Mouse (Mus musculus): ENCODE data around the gene Cacna1d. TPM values are rescaled to one million over a fixed set of nuclear protein-coding genes. Genes with fewer than 3 reads are reported as not detected.

Gene Cacna1d
- polyA plus RNA-seq (2016; fragmentation: Nextera tagmentation; extraction: Ambion mirVana) = 2.5 and 2.8 TPM in 2 replicates

- H3K36me3 ChIP-seq = peaks cover 48% of the 10 kb centered on the region
These were observed at the start of gene Cacna1d for GRCm38 (mm10) chr14:30491342-30491741. TSS of gene Cacna1d (minus strand) at chr14:30491455.

GRCm38 (mm10) chr14:30533780-30534450 lies 42.7 kb upstream of the Cacna1d start:
- Histone ChIP-seq H3K27ac (replicated peaks) (no peak overlapping the region), H3K4me1 (peaks cover 11% of the 10 kb centered on the region; the same call in 1 of the 2 replicates), H3K27me3 (no peaks in the 10 kb centered on the region), H3K9ac (replicated peaks) (no peak overlapping the region), H3K4me2 (replicated peaks) (no peak overlapping the region), H3K9me3 (no peaks in the 10 kb centered on the region), H3K36me3 (0 out of 2 replicates have a peak, but pooled peaks cover 3% of the 10 kb centered on the region), H3K4me3 (no peak overlapping the region)
- WGBS = 86% methylated on average over 6 of the region's 6 CpGs
- no peak for ATAC-seq (ENCODE audit: low FRiP score, low read depth)

More at GRCm38 (mm10) chr14:30491342-30491741, at the start of gene Cacna1d:
- Histone ChIP-seq H3K4me3 (no peak within 1 kb of the TSS), H3K27ac (replicated peaks) (no peak within 1 kb of the TSS), H3K4me1 (no peaks in the 10 kb centered on the region), H3K4me2 (replicated peaks) (no peak within 1 kb of the TSS), H3K27me3 (no peaks in the 10 kb centered on the region), H3K9me3 (no peaks in the 10 kb centered on the region), H3K9ac (replicated peaks) (no peak within 1 kb of the TSS)
- ATAC-seq (ENCODE audit: low FRiP score, low read depth) = no peak
- 90% methylated on average over 9 of the region's 9 CpGs for WGBS

- Histone ChIP-seq H3K4me3 (no peak overlapping the region), H3K27me3 (no peaks in the 10 kb centered on the region), H3K9me3 (no peaks in the 10 kb centered on the region), H3K9ac (replicated peaks) (no peak overlapping the region), H3K27ac (replicated peaks) (no peak overlapping the region), H3K36me3 (peaks cover 20% of the 10 kb centered on the region; the same call in 1 of the 2 replicates), H3K4me1 (peaks cover 11% of the 10 kb centered on the region; the same call in 1 of the 2 replicates), H3K4me2 (replicated peaks) (no peak overlapping the region)
- WGBS = 95% methylated on average over 6 of the region's 6 CpGs
- no peak for ATAC-seq (ENCODE audit: low FRiP score, low read depth)
These were observed 40.6 kb upstream of the Cacna1d start for GRCm38 (mm10) chr14:30531896-30532295.

- no peaks in the 10 kb centered on the region for H3K27me3 ChIP-seq
- no peak overlapping the region for H3K27ac ChIP-seq (replicated peaks)
- H3K4me1 ChIP-seq = peaks cover 11% of the 10 kb centered on the region; the same call in 1 of the 2 replicates
- 91% methylated on average over 5 of the region's 5 CpGs for WGBS
- H3K4me3 ChIP-seq = no peak overlapping the region
- no peaks in the 10 kb centered on the region for H3K9me3 ChIP-seq
- no peak for ATAC-seq (ENCODE audit: low FRiP score, low read depth)
- H3K36me3 ChIP-seq = peaks cover 23% of the 10 kb centered on the region; the same call in 1 of the 2 replicates
- H3K9ac ChIP-seq (replicated peaks) = no peak overlapping the region
- no peak overlapping the region for H3K4me2 ChIP-seq (replicated peaks)
These were observed 40.2 kb upstream of the Cacna1d start for GRCm38 (mm10) chr14:30531431-30531830.

- Histone ChIP-seq H3K9me3 (no peaks in the 10 kb centered on the region), H3K4me1 (peaks cover 11% of the 10 kb centered on the region; the same call in 1 of the 2 replicates), H3K27ac (replicated peaks) (no peak overlapping the region), H3K4me3 (no peak overlapping the region), H3K36me3 (peaks cover 30% of the 10 kb centered on the region), H3K4me2 (replicated peaks) (no peak overlapping the region), H3K27me3 (no peaks in the 10 kb centered on the region), H3K9ac (replicated peaks) (no peak overlapping the region)
- no peak for ATAC-seq (ENCODE audit: low FRiP score, low read depth)
- WGBS = 74% methylated on average over 8 of the region's 8 CpGs
These were observed 39.5 kb upstream of the Cacna1d start for GRCm38 (mm10) chr14:30530726-30531269.

GRCm38 (mm10) chr14:30529454-30529853 lies 38.2 kb upstream of the Cacna1d start:
- H3K9me3 ChIP-seq = no peaks in the 10 kb centered on the region
- no peaks in the 10 kb centered on the region for H3K27me3 ChIP-seq
- no peak for ATAC-seq (ENCODE audit: low FRiP score, low read depth)
- H3K4me1 ChIP-seq = peaks cover 11% of the 10 kb centered on the region; the same call in 1 of the 2 replicates
- H3K9ac ChIP-seq (replicated peaks) = no peak overlapping the region
- H3K4me2 ChIP-seq (replicated peaks) = no peak overlapping the region
- no peak overlapping the region for H3K4me3 ChIP-seq
- peaks cover 42% of the 10 kb centered on the region for H3K36me3 ChIP-seq
- no peak overlapping the region for H3K27ac ChIP-seq (replicated peaks)
- 95% methylated on average over 12 of the region's 12 CpGs for WGBS

- Histone ChIP-seq H3K9ac (replicated peaks) (no peak overlapping the region), H3K9me3 (no peaks in the 10 kb centered on the region)
These were observed 37.7 kb upstream of the Cacna1d start for GRCm38 (mm10) chr14:30528961-30529360.

GRCm38 (mm10) chr14:30528392-30528791 lies 37.1 kb upstream of the Cacna1d start:
- no peak overlapping the region for H3K4me3 ChIP-seq
- ATAC-seq (ENCODE audit: low FRiP score, low read depth) = no peak
- peaks cover 50% of the 10 kb centered on the region for H3K36me3 ChIP-seq
- peaks cover 11% of the 10 kb centered on the region; the same call in 1 of the 2 replicates for H3K4me1 ChIP-seq
- H3K4me2 ChIP-seq (replicated peaks) = no peak overlapping the region
- H3K27ac ChIP-seq (replicated peaks) = no peak overlapping the region
- H3K27me3 ChIP-seq = no peaks in the 10 kb centered on the region
- no peaks in the 10 kb centered on the region for H3K9me3 ChIP-seq
- H3K9ac ChIP-seq (replicated peaks) = no peak overlapping the region
- WGBS = 86% methylated on average over 10 of the region's 10 CpGs

More at GRCm38 (mm10) chr14:30528961-30529360, 37.7 kb upstream of the Cacna1d start:
- no peak overlapping the region for H3K27ac ChIP-seq (replicated peaks)
- WGBS = 91% methylated on average over 5 of the region's 5 CpGs
- no peak overlapping the region for H3K4me2 ChIP-seq (replicated peaks)
- ATAC-seq (ENCODE audit: low FRiP score, low read depth) = no peak
- peaks cover 44% of the 10 kb centered on the region for H3K36me3 ChIP-seq
- H3K27me3 ChIP-seq = no peaks in the 10 kb centered on the region
- no peak overlapping the region for H3K4me3 ChIP-seq
- peaks cover 11% of the 10 kb centered on the region; the same call in 1 of the 2 replicates for H3K4me1 ChIP-seq

- Histone ChIP-seq H3K36me3 (peaks cover 93% of the 10 kb centered on the region), H3K9me3 (no peaks in the 10 kb centered on the region), H3K4me3 (no peak overlapping the region), H3K27me3 (no peaks in the 10 kb centered on the region), H3K4me2 (replicated peaks) (no peak overlapping the region), H3K9ac (replicated peaks) (no peak overlapping the region), H3K27ac (replicated peaks) (no peak overlapping the region), H3K4me1 (no peaks in the 10 kb centered on the region)
- no peak for ATAC-seq (ENCODE audit: low FRiP score, low read depth)
- WGBS = 84% methylated on average over 6 of the region's 6 CpGs
These were observed 32.1 kb upstream of the Cacna1d start for GRCm38 (mm10) chr14:30523356-30523755.

- Histone ChIP-seq H3K27ac (replicated peaks) (no peak overlapping the region), H3K4me1 (no peaks in the 10 kb centered on the region), H3K9me3 (no peaks in the 10 kb centered on the region), H3K9ac (replicated peaks) (no peak overlapping the region), H3K27me3 (no peaks in the 10 kb centered on the region), H3K4me3 (no peak overlapping the region), H3K36me3 (peaks cover 69% of the 10 kb centered on the region), H3K4me2 (replicated peaks) (no peak overlapping the region)
- 84% methylated on average over 5 of the region's 5 CpGs for WGBS
- no peak for ATAC-seq (ENCODE audit: low FRiP score, low read depth)
These were observed 28.1 kb upstream of the Cacna1d start for GRCm38 (mm10) chr14:30519323-30519722.

- 91% methylated on average over 13 of the region's 13 CpGs for WGBS
- H3K27me3 ChIP-seq = no peaks in the 10 kb centered on the region
- no peak overlapping the region for H3K4me3 ChIP-seq
- no peaks in the 10 kb centered on the region for H3K9me3 ChIP-seq
- ATAC-seq (ENCODE audit: low FRiP score, low read depth) = no peak
- H3K27ac ChIP-seq (replicated peaks) = no peak overlapping the region
- peaks cover 61% of the 10 kb centered on the region for H3K36me3 ChIP-seq
- no peak overlapping the region for H3K4me2 ChIP-seq (replicated peaks)
- H3K4me1 ChIP-seq = no peaks in the 10 kb centered on the region
- no peak overlapping the region for H3K9ac ChIP-seq (replicated peaks)
These were observed 24.9 kb upstream of the Cacna1d start for GRCm38 (mm10) chr14:30515931-30516723.

- Histone ChIP-seq H3K9me3 (no peaks in the 10 kb centered on the region), H3K4me1 (no peaks in the 10 kb centered on the region), H3K27ac (replicated peaks) (no peak overlapping the region), H3K4me2 (replicated peaks) (no peak overlapping the region), H3K4me3 (no peak overlapping the region), H3K9ac (replicated peaks) (no peak overlapping the region), H3K36me3 (peaks cover 45% of the 10 kb centered on the region), H3K27me3 (no peaks in the 10 kb centered on the region)
- ATAC-seq (ENCODE audit: low FRiP score, low read depth) = no peak
- 91% methylated on average over 5 of the region's 5 CpGs for WGBS
These were observed 21.6 kb upstream of the Cacna1d start for GRCm38 (mm10) chr14:30512896-30513295.
